18 mouse cellular contexts compared by ENCODE assay signal in genomic region chr10:42448371-42448770, GRCm38 (mm10). TPM values are rescaled to one million over a fixed set of nuclear protein-coding genes. Genes with fewer than 3 reads are reported as not detected.
DNase-seq lines count a peak whose midpoint lies in the region; ATAC-seq and TF ChIP-seq lines count a peak whose summit lies in the region.
"Had no signal": no experiment of that assay in that cellular context is flagged by ENCODE, and none has a peak within 500 bp of the region (broad histone marks: within the 10 kb centered on the region; RNA-seq: fewer than 3 reads in every experiment).

No protein-coding gene starts in this region.

- TF ChIP-seq CTCF in lung, postnatal 0 days (IDR thresholded peaks at IDR 0.05), result no peak

- no peak for TF ChIP-seq EP300 in lung, postnatal 0 days (IDR thresholded peaks at IDR 0.05)

- no peak overlapping the region for H3K4me2 ChIP-seq in heart, embryonic 15.5 days
- no peak overlapping the region for H3K4me2 ChIP-seq in lung, postnatal 0 days (replicated peaks; ENCODE audit: low read depth, low read length)
- H3K4me2 ChIP-seq: midbrain, embryonic 12.5 days had no signal

- peaks cover 9% of the 10 kb centered on the region for H3K4me1 ChIP-seq in heart, embryonic 15.5 days (replicated peaks)
- no peaks in the 10 kb centered on the region for H3K4me1 ChIP-seq in lung, postnatal 0 days (ENCODE audit: insufficient read depth, low read depth, low read length)

- DNase-seq in heart, adult 9 months (ENCODE audit: low spot score in 2 of 2), result no peak
- DNase-seq in lung, postnatal 0 days (ENCODE audit: low spot score), result no peak
- no peak for DNase-seq in lung, adult 18-20 months
- DNase-seq in embryo, embryonic 10.5 days (ENCODE audit: low spot score), result peak; percentile 77
- DNase-seq in mesoderm, embryonic 11.5 days (ENCODE audit: low read depth, low spot score), result peak; percentile 43
- DNase-seq in gastrocnemius, postnatal 4 days (ENCODE audit: low spot score in 2 of 2), result no peak
- DNase-seq: adrenal gland, adult 2 months; cerebellum, adult 8-10 months; forebrain, postnatal 0 days; gastrocnemius, postnatal 36 days; heart, postnatal 36 days; kidney, adult 11 months; kidney, postnatal 10 days; liver; right cerebral cortex, postnatal 25 days; thymus, adult 2 months had no signal

- H3K27me3 ChIP-seq in heart, embryonic 15.5 days, result no peaks in the 10 kb centered on the region
- no peaks in the 10 kb centered on the region for H3K27me3 ChIP-seq in lung, postnatal 0 days (replicated peaks; ENCODE audit: insufficient read depth, low read length)
- H3K27me3 ChIP-seq: midbrain, embryonic 12.5 days had no signal

- H3K9ac ChIP-seq in heart, embryonic 15.5 days, result no peak overlapping the region
- H3K9ac ChIP-seq in lung, postnatal 0 days (replicated peaks; ENCODE audit: low read depth), result no peak overlapping the region
- H3K9ac ChIP-seq: forebrain, postnatal 0 days; midbrain, embryonic 12.5 days had no signal

- peak overlapping the region; percentile 13; the same call in 1 of the 2 replicates for H3K27ac ChIP-seq in heart, embryonic 15.5 days
- no peak overlapping the region for H3K27ac ChIP-seq in lung, postnatal 0 days (ENCODE audit: low read length)
- H3K27ac ChIP-seq: midbrain, embryonic 12.5 days had no signal

- H3K4me3 ChIP-seq in heart, embryonic 15.5 days, result no peak overlapping the region
- no peak overlapping the region for H3K4me3 ChIP-seq in lung, postnatal 0 days (ENCODE audit: low read depth, low read length)
- H3K4me3 ChIP-seq: midbrain, embryonic 12.5 days had no signal

- H3K9me3 ChIP-seq in heart, embryonic 15.5 days (replicated peaks), result no peaks in the 10 kb centered on the region
- no peaks in the 10 kb centered on the region for H3K9me3 ChIP-seq in lung, postnatal 0 days (ENCODE audit: low read length)

- H3K36me3 ChIP-seq in heart, embryonic 15.5 days, result 0 out of 2 replicates have a peak, but pooled peaks cover 2% of the 10 kb centered on the region
- no peaks in the 10 kb centered on the region for H3K36me3 ChIP-seq in lung, postnatal 0 days (ENCODE audit: insufficient read depth, low read length)

- 50% methylated on average over 7 of the region's 7 CpGs for WGBS in heart, embryonic 15.5 days
- 42% methylated on average over 7 of the region's 7 CpGs for WGBS in lung, postnatal 0 days

- no peak for ATAC-seq in heart, embryonic 15.5 days (replicated peaks; ENCODE audit: insufficient number of reproducible peaks, insufficient read depth, low FRiP score, low read depth)
- ATAC-seq in lung, postnatal 0 days, result peak; percentile 21; the same call in 1 of the 2 replicates
- ATAC-seq: forebrain, postnatal 0 days had no signal

RNA-seq across cellular contexts. Expression of gene Afg1l, which starts 30.0 kb away (rescaled TPM):
- 16.5 and 17.2 TPM in 2 replicates for polyA plus RNA-seq in heart, embryonic 15.5 days (2015; fragmentation: Nextera tagmentation; extraction: Ambion mirVana)
- 7.1 and 9.4 TPM in 2 replicates for polyA plus RNA-seq in lung, postnatal 0 days (2015; fragmentation: Nextera tagmentation; extraction: Ambion mirVana)
- 1 to 10 TPM; 5.0 to 6.3 TPM for total RNA-seq in gastrocnemius, postnatal 4 days (2021)

RNA-seq across cellular contexts. Expression of gene Snx3, which starts 53.5 kb away (rescaled TPM):
- 340 and 352 TPM in 2 replicates for polyA plus RNA-seq in heart, embryonic 15.5 days (2015; fragmentation: Nextera tagmentation; extraction: Ambion mirVana)
- 317 and 344 TPM in 2 replicates for polyA plus RNA-seq in lung, postnatal 0 days (2015; fragmentation: Nextera tagmentation; extraction: Ambion mirVana)
- total RNA-seq in gastrocnemius, postnatal 4 days (2021), result 100 to 1,000 TPM; 143 to 147 TPM

Comparison
In these comparisons a context has a peak if more than half of its experiments do, and no peak if none do; other contexts are left out.
1. DNase-seq: peak in embryo, embryonic 10.5 days (single experiment) and mesoderm, embryonic 11.5 days (single experiment); none in heart, adult 9 months (0 of 2), lung, postnatal 0 days (single experiment), lung, adult 18-20 months (0 of 2) and gastrocnemius, postnatal 4 days (0 of 2).